Mouse (Mus musculus) small intestine, adult 2 months (tissue): ENCODE data around the gene Alox12b.

Experiments
- CTCF ChIP-seq: fragments of 200-500 bp; IDR thresholded peaks from 2 replicates; pipeline ENCODE4 v1.5.1; 2012; ENCODE audit warnings: low read depth, mild to moderate bottlenecking, control low read depth, inconsistent platforms, low read length, moderate library complexity, mixed read lengths; ENCODE audit not compliant: insufficient replicate concordance, insufficient read length; ENCODE audit errors: extremely low read depth
- POLR2A ChIP-seq: fragments of 200-500 bp; IDR thresholded peaks from 2 replicates; pipeline ENCODE4 v1.6.1; 2012; ENCODE audit warnings: low read depth, mild to moderate bottlenecking, control low read depth, inconsistent platforms, low read length, moderate library complexity

- TF ChIP-seq POLR2A (no peak), CTCF (no peak)
These were observed 28.2 kb upstream of the Alox12b start for GRCm38 (mm10) chr11:69128426-69129122.
